Mouse (Mus musculus): ENCODE data around the gene Faf1.

Faf1 gene

DNA sequence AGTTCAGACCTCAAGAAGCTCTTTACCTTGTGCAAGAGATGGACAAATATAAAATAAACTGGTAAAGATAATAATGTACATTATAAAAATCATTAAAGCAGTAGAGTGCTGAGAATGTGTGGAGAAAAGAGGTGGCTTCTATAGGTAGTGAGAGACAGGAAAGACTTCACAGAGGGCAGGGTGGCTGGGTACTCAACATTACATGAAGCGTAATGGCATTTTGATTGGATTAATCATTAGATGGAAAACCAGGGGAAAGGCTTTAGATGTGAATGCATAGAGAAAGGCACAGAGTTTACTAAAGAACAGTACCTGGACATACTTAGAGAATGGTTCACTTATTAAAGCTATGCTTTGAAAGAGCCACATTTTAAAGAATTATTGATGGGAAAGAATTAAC is 252.7 kb downstream of the Faf1 start:
- DNase-seq (ENCODE audit: low spot score in 2 of 2), result no peak

DNA sequence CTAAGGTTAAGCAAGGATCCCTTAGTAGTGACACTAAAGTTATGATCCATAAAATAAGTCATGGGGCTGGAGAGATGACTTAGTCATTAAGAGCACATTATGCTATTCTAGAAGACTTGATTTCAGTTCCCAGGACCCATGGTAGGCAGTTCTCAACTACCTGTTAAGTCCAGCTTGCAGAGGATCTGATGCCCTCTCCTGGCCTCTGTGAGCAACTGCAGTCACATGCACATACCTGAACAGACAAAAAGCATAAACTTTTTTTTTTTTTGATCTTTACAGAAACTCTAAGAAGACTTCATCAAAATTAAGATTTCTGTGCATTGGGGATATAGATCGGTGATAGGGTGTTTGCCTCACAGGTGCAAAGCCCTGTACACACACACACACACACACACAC is 254.1 kb downstream of the Faf1 start:
- DNase-seq (ENCODE audit: low spot score in 2 of 2), result no peak

DNA sequence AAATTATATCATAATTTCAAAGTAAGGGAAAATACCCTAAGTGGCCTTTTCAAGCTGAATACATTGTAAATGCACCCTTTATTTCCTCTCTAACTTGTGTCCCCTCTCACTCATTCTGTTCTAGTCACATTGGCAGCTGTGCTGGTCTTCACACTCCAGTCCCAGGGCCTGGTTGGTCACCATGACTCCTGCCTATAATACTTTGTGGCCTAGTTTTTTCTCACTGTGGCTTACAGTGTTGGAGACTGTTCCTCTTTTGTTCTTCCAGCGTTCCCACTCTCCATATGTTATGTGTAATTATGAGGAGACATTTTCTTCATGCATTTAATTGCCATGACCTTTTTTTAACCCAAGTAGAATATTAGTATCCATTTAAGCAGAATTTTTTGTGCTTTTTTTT is 254.5 kb downstream of the Faf1 start:
- no peak for DNase-seq (ENCODE audit: low spot score in 2 of 2)

DNA sequence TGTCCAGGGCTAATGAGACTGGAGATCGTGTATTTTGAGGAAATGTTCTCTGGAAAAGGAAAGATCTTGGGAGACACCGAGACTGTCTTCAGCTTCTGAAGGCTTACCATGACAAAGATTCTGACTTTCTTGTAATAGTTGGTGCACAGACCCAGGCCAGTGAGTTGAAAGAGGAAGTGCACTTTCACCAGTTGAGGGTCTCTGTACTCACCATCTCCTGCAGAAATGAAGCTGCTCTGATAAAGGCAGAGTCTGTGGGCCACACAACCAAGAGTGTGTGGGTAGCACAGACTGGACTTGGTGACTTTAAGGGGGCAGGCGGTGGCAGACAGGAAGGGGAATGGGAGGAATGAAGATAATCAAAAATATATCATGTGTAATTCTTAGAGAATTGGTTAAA is 260.2 kb downstream of the Faf1 start:
- DNase-seq (ENCODE audit: low spot score in 2 of 2), result no peak

DNA sequence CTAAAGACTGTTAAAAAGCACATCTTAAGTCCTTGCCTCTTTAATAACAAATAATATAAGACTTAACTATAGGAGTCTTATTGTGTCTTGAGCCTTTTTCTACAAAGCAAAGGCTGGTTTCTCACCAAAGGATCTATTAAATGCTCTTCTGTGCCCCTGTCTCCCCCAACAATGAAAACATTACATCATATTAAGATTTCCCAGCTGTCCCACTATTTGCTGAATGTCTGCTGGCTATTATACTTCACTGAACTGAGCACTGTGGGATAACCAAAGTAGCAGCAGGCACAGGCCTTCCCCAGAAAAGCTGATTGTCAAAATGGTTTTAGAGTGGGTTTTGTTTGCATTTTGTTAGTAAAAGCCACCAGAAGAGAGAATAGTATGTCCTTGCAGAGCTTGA is 262.9 kb downstream of the Faf1 start:
- DNase-seq (ENCODE audit: low spot score in 2 of 2), result no peak

DNA sequence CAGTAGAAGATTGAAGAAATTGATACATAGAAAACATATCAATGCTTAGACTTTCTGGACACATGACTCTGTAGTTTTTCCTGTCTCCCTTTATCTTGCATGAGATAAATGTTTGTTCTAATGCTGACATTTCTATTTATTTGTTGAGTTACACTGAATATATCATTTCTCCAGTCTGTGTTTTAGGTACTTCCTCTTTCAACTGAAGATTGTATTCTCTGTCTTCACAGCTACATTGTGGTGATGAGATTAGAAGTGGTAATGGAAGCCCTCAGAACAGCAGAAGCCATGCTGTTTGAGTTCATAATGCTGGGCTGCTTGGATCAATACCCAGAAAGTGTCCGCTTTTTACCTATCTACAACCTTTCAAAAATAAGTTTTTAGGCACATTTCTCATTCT is 269.2 kb downstream of the Faf1 start:
- DNase-seq (ENCODE audit: low spot score in 2 of 2), result no peak

DNA sequence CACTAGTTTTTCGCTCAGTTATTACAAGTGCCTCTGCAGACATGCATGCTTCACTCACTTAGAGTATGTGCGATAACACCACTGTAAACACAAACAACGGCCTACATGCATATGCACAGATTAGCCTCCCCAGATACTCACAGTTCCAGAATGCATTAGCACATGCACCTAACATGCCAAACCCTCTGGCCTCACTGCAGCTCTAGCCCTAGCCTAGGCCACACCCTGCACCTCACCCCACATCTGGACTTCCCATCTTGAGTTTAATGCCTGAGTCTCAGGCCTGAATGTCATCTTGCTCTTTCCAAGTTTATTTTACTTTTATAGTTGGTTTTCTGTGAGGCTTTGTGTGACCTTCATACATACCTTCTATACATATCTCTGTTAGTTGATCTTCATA is 272.9 kb downstream of the Faf1 start:
- no peak for DNase-seq (ENCODE audit: low spot score in 2 of 2)

DNA sequence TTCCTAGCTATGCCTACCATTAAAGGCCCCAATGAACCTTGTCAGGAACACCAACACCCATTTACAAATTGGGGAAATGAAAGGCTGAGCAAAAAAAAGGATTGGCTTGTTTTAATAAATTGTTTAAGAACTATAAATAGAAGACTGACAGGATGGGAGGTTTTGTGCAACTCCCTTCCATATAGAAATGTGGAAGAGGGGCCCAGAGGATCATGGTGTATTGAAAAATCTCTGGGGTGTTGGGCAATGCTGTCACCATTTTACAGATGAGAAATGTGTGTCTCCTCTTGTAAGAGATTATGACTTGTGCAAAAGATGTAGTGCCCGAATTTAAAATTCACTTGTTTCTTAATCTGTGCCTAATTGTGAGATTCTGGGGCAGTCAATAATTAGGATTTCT is 277.1 kb downstream of the Faf1 start:
- DNase-seq (ENCODE audit: low spot score in 2 of 2), result no peak

DNA sequence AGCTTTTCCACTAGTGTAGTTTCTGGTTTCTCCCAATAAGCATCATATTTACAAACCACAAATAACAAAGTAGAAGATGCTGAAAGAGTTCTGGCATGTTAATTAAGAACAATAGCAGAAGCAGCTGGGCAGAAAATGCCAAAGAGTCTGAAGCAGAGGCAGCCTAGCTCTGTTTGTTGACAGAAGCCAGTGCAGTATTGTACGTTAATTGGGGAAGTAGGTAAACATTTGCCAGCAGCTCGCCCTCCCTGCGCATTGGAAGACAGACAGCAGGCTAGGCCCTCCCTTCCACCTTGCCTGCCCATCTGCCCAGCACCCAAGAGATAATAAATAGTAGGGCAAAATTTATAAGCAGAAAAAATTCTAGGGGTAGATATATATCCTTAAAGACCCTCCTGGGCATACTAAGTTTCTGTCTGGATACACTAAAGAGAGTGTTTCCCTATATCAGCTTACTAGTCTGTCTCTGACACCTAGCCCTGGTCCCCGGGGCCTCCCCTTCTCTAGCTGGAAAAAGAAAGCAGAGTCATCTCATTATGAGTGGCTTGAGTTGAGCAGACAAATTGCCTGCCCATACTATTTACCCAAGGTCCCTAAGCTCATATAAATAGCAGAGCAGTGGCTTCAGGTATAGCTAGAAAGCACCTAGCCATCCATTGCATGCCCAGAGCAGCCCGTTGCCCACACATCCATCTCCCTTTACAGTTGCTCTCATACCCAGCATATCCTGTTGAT is 284.0 kb downstream of the Faf1 start:
- DNase-seq (ENCODE audit: low spot score in 2 of 2), result no peak

DNA sequence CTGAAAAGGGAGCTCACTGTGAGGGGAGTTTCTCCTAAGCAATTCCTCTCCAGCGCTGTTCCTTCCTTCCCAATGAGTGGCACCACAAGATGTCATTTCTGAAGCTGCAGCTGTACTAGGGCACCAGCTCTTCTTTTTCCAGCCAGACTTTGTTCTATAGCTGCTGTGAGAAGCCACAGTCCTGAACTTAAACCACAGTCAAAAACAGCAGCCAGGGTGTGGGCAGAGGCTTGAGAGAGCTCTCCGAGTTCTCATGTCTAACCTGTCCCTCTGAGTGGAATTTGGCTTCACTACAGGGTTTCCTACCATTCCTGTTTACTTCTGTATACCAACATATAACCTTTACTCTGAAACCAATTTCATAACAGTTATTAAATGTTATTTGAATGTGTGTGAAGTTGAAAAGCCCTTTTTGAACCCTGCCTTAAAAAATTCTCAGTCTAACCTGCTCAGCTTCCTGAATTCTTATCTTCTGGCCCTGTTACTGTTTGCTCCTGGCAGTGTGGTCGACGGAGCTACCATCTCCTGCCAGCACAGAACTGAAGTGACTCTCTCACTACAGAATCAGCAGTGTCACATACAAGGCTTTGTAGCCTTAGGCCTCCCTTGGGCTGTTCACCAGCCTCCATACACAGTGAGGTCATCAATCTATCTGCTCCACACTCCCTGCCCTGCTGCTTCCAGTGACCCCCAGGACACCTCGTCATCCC is 287.3 kb downstream of the Faf1 start:
- DNase-seq (ENCODE audit: low spot score in 2 of 2), result no peak

DNA sequence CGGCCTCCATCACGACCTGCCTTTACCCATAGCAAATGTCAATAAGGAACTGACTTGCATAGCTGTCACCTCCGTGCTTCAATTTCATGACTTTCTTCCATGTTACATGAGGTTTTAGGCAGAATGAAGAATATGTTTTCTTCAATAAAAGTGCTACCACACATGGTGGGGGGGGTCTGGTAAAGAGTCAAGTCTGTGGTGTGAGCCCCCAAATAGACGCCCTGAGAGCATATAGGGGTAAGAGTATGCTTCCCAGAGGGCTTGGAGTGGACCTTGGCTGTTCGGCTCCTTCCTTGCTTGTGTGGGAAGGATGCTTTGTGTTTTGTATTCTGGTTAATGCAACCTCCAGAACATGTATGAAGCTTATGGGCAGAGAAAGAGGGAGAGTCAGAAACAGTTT is 293.2 kb downstream of the Faf1 start:
- no peak for DNase-seq (ENCODE audit: low spot score in 2 of 2)

DNA sequence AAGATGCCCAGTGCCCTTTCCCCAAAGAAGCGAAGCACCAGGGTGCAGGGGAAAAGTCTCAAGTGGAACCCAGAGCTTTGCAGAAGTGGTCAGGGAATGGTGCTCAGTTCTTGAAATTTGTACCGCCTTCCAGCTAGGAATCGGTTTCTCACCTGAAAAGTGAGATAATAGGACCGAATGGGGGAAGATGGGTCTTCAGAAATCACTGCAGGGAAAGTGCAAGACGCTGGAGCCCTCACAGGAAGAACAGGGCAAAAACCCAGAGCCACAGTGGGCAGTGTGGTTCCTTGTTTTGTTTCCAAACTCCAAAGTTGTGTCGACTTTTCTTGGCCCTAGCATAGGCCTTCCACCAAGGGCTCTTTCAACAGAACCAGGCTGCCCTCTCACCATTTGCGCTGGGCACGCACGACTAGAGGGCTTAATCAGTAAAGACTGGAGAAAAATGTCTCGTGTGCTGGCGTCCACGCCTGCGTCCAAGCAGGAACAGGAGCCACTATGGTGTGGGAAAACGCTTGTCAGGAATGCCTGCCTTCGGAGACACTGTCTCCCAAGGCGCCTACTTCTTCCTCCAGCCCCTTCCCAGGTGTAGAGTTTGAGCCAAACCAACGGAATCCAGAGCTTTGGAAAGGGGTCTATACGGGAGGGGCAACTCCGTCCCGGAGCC is 297.7 kb downstream of the Faf1 start:
- DNase-seq (ENCODE audit: low spot score in 2 of 2), result no peak

DNA sequence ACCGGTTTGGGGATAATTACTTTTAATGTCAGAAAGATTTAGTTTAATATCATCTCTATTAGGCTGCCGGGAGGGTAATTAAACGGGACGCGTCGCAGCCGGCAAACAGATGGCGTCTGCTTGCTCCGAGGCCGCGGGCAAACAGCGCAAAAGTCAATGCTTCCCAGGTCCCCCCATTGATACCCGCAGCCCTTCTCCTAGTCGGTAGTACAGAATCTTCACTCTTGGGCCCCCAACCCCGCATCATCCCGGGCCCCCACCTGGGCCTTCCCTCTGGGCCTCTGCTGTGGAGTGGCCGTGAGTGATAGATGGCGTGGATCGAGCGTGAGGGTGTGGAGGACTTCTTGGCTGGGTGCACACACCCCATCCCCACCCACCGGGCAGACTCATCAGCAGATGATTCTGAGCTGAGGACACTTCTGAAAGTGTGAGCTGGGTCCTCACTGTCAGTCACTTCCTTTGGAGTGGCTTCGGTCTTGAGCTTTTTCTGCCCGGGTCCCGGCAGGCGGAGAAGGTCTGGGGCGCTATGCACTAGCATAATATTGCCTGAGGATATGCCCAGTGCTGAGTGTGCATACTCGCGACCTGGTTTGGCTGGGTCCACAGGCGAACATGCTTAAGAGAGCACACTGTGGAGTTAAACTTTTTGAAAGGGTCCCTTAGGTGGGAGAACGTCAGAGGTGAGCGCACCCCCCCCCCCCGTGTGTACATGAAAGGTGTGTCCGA is 298.4 kb downstream of the Faf1 start:
- no peak for DNase-seq (ENCODE audit: low spot score in 2 of 2)

DNA sequence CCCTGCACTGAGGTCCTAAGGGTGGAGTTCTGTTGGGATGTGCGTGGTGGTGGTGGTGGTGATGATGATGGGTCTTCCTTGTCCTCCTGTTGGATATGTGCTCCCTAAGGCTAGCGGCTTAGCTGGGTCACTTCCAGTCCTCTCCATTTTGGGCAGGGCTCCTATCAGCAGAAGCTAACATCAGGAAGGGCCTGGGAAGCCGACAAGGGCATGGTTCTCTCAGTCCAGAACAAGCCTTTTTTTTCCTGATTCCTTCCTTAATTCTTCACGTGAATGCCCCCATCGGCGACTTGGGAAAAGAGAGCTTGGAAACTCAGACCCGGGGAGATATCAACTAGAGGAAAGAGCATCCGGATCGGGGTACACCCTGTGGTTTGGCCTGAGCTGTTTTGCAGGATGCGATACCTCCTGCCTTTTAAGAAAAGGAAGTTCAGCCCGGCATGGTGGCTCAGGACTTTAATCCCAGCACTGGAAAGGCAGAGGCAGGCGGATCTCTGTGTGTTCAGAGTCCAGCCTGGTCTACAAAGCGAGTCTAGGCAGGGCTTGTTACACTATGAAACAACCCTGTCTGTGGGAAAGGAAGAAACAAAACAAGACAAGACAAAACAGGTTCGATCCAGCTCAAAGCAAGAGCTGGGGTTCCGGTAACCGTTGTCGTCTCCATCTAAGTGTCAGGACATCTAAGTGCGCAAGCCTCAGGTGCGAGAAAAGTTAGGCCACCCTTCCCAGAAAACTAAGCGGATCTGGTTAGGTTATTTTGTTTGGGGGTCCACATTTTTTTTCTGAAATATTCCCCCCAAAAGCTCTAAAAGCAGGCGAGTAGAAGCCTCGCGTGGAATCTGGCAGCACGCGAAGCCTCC is 299.2 kb downstream of the Faf1 start:
- no peak for DNase-seq (ENCODE audit: low spot score in 2 of 2)

DNA sequence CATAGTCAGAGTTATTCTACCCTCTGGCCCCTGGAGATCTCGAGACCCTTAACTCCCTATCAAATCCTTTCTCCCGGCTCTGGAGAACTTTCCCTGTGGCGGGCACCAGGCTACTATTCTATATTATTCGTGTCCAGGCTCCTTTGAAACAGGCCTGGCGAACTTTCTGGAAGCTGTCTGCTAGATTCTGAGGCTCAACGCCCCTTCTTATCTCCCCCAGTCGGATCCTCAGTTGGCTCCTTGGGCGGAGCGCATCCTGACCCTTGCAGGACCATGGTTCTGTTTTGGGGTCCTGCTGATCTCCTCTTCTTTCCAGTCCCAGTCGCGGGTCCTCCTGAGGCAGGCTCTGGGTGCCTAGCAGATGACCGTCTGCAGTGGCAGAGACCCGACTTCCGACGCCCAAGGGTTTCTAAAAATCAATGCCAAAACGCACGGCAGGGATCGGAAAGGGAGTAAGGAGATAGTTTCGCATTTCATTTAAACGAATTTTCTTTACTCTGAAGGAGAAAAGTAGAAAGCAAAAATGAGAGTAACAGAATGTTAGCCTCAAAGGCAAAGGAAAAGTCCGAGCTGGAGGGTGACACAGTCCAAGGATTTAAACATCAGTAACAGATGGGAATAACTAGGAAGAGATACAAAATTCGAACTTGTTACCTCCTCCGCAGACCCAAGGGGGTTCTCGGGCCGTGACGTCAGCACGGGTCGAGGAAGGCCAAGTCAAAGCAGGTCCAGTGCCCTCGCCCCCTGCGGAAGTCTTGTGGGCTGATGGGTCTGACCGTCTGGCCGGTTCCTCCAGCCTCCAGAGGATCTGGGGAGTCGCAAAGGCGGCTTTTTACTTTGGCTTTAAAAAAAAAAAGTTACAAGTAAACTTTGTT is 300.1 kb downstream of the Faf1 start:
- no peak for DNase-seq (ENCODE audit: low spot score in 2 of 2)

DNA sequence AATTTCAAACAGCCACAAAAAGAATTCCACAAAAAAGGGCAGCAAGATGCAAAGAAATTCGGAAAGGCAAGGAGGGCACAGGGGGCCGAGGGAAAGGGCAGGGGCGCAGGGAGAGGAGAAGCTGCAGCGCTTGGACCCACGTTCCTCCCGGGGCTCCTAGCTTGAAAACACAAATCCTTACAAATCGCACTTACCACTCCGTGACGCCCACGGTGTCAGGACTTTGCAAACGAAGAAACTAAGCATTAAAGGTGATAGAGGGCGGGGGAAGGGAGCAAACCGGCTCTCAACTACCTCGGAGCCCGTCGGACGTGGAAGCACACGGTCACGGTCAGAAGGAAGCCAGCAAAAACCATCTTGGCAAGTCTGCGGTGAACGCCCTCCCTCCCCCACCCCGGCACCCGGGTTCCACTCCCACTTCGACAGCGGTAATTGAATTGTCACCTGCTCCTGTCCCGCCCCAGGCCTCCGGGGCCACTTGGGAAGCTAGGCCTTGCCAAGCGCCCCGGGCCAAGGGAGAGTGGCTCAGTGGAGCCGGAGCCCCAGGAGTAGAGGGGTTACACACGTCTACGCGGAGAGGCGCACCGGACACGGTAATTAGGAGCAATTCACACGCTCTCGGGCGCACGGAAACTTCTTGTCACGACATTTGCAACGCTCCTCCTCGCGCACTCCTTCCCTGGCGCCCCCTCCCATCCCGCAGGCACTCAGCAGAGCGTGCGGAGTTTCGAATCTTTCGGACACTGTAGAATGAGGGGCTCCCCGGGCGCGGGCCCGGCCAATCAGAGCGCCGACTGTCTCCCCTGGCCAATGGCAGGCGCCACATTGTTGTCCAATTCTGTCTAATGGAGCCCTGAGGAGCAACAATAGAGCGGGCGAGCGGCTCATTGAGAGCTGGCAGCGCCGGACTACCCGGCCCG is 301.0 kb downstream of the Faf1 start, which contains the start of gene Dmrta2:
TSS of gene Dmrta2 (plus strand) at position 906 of the 920 bp plus-strand sequence.
- DNase-seq (ENCODE audit: low spot score in 2 of 2), result no peak

DNA sequence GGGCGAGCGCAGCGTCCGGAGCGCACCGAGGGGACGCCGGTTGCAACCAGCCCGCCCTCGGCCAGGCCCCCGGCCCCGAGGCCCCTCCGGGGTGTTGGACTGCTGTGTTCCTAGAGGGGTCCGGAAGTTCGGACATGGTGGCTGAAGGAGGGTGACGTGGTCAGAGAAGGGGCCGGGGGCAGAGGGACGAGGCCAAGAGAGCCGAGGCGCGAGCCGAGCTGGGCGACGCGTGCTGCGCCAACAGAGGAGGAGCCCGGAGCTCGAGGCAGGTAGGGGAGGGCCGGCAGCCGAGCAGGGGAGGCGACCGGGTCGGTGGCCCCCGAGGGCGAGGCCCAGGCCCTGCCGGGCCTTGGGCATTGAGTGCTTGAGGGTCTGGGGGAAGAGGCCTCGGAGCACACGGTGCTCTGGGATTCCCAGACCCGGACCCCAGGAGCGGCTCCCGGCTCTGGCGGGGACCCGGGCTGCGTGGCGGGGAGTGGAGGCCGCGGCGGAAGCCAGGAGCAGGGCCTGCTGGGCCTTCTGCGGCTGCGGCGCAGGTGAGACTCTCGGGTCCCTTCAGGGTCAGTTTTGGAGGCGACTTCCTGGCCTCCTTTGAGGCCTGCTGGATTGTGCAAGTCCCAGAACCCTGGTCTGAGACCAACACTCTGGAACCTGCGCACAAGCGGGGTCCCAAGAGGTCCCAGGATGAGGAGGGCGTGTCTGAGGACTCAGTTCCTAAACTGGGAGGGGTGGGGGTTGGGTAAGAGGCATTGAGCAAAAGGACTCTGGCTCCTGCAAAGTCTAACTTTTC is 301.9 kb downstream of the Faf1 start:
- no peak for DNase-seq (ENCODE audit: low spot score in 2 of 2)

DNA sequence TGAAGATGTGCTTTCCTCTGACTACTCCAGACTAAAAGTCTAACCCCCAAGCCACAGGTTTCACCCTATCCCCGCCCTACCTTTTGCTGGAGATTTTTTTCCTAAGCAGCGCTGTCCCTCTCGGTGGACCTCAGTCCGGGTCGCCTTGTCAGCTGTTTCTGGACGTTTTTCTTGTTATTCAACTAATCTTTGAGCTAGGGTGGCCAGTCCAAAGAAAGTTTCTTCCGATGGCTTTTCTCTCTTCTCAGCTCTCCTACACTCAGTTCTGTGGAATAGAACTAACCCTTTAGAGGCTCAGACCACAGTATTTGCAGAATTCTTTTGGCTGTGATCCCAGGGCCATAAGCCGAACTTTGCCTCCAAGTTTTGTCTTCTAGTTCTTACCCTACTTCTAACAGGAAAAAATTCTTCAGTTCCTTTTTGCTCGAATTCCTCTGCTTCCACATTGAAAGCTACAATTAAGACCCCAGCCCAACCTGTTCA is 302.5 kb downstream of the Faf1 start:
- DNase-seq (ENCODE audit: low spot score in 2 of 2), result no peak

Measured in frontal cortex, postnatal 25 days (tissue).